Mouse (Mus musculus) stomach, postnatal 0 days (tissue): ENCODE results near the gene Cyp46a1. TPM values are rescaled to one million over a fixed set of nuclear protein-coding genes. Genes with fewer than 3 reads are reported as not detected.
A peak's percentile ranks its signal among the peaks of the same experiment; 100 is the strongest.

Experiments used
- ATAC-seq: fragments of 200-750 bp; cut with Nextera tagmentation; 2 replicates; pipeline ENCODE4 v1.8.0; 2017; ENCODE audit not compliant: low FRiP score, low TSS enrichment
- DNase-seq: peaks from one replicate; pipeline ENCODE4 v3.0.0-alpha.2; 2016; ENCODE audit warnings: low spot score
- H3K27ac ChIP-seq: fragments of 300-500 bp; sonication (generic); replicated peaks from 2 replicates; pipeline ENCODE4 v1.5.1; 2014; ENCODE audit warnings: mild to moderate bottlenecking, control low read depth
- H3K27me3 ChIP-seq: fragments of 300-500 bp; sonication (generic); 2 replicates; pipeline ENCODE4 v1.6.1; 2014; ENCODE audit warnings: low read length; ENCODE audit not compliant: control insufficient read depth, insufficient read depth
- H3K36me3 ChIP-seq: fragments of 300-500 bp; sonication (generic); 2 replicates; pipeline ENCODE4 v1.6.1; 2014; ENCODE audit warnings: low read length, mixed read lengths; ENCODE audit not compliant: control insufficient read depth, insufficient read depth
- H3K4me1 ChIP-seq: fragments of 300-500 bp; sonication (generic); replicated peaks from 2 replicates; pipeline ENCODE4 v1.6.1; 2014; ENCODE audit warnings: antibody characterized with exemption; ENCODE audit not compliant: control insufficient read depth, insufficient read depth
- H3K4me2 ChIP-seq: fragments of 300-500 bp; sonication (generic); replicated peaks from 2 replicates; pipeline ENCODE4 v1.6.1; 2014; ENCODE audit warnings: low read depth, mild to moderate bottlenecking, control low read depth, moderate library complexity
- H3K4me3 ChIP-seq: fragments of 300-500 bp; sonication (generic); 2 replicates; pipeline ENCODE4 v1.5.1; 2014; ENCODE audit warnings: low read depth, low read length, control low read depth
- H3K9ac ChIP-seq: fragments of 300-500 bp; sonication (generic); 2 replicates; pipeline ENCODE4 v1.6.1; 2014; ENCODE audit warnings: mild to moderate bottlenecking, low read length, control low read depth, mixed read lengths
- H3K9me3 ChIP-seq: fragments of 300-500 bp; sonication (generic); 2 replicates; pipeline ENCODE4 v1.6.1; 2016; ENCODE audit warnings: low read length; ENCODE audit not compliant: control insufficient read depth
- CTCF ChIP-seq: IDR thresholded peaks from 2 replicates; pipeline ENCODE4 v1.5.1; 2016; ENCODE audit warnings: antibody characterized with exemption, low read depth, mild to moderate bottlenecking, moderate library complexity
- EP300 ChIP-seq: optimal IDR thresholded peaks from 2 replicates; pipeline ENCODE3; 2016; ENCODE audit warnings: antibody characterized with exemption
- WGBS: fragments of 180-500 bp; shearing (Covaris S2); extraction: QIAGEN DNeasy Blood & Tissue Kit; methylation state at CpG from one replicate; pipeline ENCODE4 v1.1.7; 2014; 5-methylcytosine and 5-hydroxymethylcytosine counted together
- polyA plus RNA-seq: library from polyadenylated mRNA; unstranded; fragments of >200 nt; fragmentation: Nextera tagmentation; extraction: Ambion mirVana; gene quantifications from 2 replicates; pipeline ENCODE4 v1.2.1, GENCODE M21; 2015

Cyp46a1 gene
- polyA plus RNA-seq, 1 experiment from 2014 or later: 1.3 TPM

DNA sequence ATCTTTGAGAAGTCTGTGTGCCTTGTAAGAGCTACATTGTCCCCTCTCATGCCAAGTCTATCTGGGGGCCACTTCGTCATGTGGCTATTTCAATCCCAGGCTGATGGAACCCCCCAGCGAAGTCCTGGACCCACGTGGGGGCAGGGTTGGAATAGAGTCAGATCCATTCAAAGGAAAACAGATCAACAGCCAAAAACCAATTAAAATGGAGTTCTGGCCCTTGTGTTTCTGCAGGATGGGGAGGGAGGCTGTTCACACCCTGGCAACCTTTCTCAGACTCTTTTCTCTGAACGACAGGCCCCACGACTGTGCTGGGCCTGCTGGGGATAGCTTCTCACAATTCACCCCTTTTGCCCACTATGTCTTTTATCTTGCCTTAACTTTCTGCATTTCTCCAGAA, 7.8 kb upstream of the Cyp46a1 start:
- Histone ChIP-seq H3K4me2 (no peak overlapping the region), H3K4me3 (no peak overlapping the region), H3K9me3 (no peaks in the 10 kb centered on the region), H3K36me3 (no peaks in the 10 kb centered on the region), H3K27ac (no peak overlapping the region), H3K9ac (no peak overlapping the region), H3K27me3 (no peaks in the 10 kb centered on the region), H3K4me1 (0 out of 2 replicates have a peak, but pooled peaks cover 4% of the 10 kb centered on the region)
- DNase-seq (no peak), ATAC-seq (no peak)
- TF ChIP-seq EP300: no peak
- TF ChIP-seq CTCF: no peak
- 57% methylated on average over 5 of the region's 5 CpGs for WGBS

DNA sequence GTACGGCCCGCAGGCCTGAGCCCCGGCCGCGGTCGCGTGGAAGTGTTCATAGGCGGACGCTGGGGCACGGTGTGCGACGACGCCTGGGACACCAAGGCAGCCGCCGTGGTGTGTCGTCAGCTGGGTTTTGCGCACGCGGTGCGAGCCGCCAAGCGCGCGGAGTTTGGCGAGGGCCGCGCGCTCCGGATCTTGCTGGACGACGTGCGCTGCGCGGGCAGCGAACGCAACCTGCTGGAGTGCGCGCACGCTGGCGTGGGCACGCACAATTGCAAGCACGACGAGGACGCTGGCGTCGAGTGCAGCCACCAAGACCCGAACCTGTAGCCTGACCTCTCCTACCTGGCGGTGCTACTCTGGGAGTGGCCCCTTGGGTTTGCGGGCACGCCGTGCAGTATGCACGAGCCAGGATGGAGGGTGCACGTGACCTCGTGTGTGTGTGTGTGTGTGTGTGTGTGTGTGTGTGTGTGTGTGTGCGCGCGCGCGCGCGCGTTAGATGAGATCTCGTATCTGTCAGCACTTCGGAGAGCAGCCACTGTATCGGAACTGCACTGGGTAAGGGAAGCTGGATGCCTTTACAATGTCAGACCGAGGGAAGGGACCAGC, 6.2 kb upstream of the Cyp46a1 start:
- 1% methylated on average over 57 of the region's 66 CpGs for WGBS
- peak overlapping the region; percentile 31 for H3K4me3 ChIP-seq
- no peaks in the 10 kb centered on the region for H3K36me3 ChIP-seq
- ATAC-seq: peak; percentile 63
- TF ChIP-seq EP300 (no peak), CTCF (no peak)
- H3K4me2 ChIP-seq: peak overlapping the region; percentile 61
- H3K27ac ChIP-seq: no peak overlapping the region
- H3K9me3 ChIP-seq: no peaks in the 10 kb centered on the region
- DNase-seq: peak; percentile 56
- 0 out of 2 replicates have a peak, but pooled peaks cover 4% of the 10 kb centered on the region for H3K4me1 ChIP-seq
- H3K9ac ChIP-seq: peak overlapping the region; percentile 31
- no peaks in the 10 kb centered on the region for H3K27me3 ChIP-seq

DNA sequence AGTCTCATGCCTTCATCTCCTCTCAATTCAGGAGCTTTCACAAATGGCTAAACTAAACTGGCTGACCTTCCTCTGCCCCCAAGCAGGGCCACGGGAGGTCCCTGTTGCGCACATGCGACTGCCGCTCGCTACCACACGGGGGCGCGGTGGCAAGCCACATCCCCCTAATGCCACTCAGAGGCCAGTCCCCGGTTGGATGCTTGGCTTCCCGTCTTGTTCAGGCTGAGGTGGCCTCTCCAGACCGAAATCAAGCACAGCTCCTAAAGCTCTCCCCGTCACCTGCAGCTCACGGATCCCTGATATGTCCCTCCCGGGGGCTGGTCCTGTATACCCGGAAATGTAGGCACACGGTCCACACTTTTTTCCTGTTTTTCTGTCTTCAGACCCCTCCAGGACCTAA, 1.1 kb upstream of the Cyp46a1 start:
- Histone ChIP-seq H3K27ac (peak overlapping the region; percentile 70), H3K9ac (peak overlapping the region; percentile 43; the same call in 1 of the 2 replicates)

GRCm38 (mm10) chr12:108333481-108333882, 699 bp upstream of the Cyp46a1 start:
- Histone ChIP-seq H3K27ac (peak overlapping the region; percentile 70), H3K9ac (peak overlapping the region; percentile 43; the same call in 1 of the 2 replicates), H3K4me1 (no peaks in the 10 kb centered on the region), H3K27me3 (no peaks in the 10 kb centered on the region), H3K9me3 (no peaks in the 10 kb centered on the region), H3K4me3 (peak overlapping the region; percentile 41), H3K36me3 (no peaks in the 10 kb centered on the region), H3K4me2 (peak overlapping the region; percentile 98)
- 0% methylated on average over 22 of the region's 22 CpGs for WGBS
- ATAC-seq (peak; percentile 21), DNase-seq (no peak)
- TF ChIP-seq EP300 (no peak), CTCF (no peak)

More for the DNA sequence above, 1.1 kb upstream of the Cyp46a1 start:
- H3K4me3 ChIP-seq: peak overlapping the region; percentile 41
- peak; percentile 89 for DNase-seq
- no peaks in the 10 kb centered on the region for H3K4me1 ChIP-seq
- ATAC-seq: peak; percentile 56
- WGBS: 2% methylated on average over 16 of the region's 16 CpGs
- H3K4me2 ChIP-seq: peak overlapping the region; percentile 98
- no peaks in the 10 kb centered on the region for H3K36me3 ChIP-seq
- no peaks in the 10 kb centered on the region for H3K27me3 ChIP-seq
- peak; percentile 99 for TF ChIP-seq CTCF
- TF ChIP-seq EP300: no peak
- no peaks in the 10 kb centered on the region for H3K9me3 ChIP-seq

DNA sequence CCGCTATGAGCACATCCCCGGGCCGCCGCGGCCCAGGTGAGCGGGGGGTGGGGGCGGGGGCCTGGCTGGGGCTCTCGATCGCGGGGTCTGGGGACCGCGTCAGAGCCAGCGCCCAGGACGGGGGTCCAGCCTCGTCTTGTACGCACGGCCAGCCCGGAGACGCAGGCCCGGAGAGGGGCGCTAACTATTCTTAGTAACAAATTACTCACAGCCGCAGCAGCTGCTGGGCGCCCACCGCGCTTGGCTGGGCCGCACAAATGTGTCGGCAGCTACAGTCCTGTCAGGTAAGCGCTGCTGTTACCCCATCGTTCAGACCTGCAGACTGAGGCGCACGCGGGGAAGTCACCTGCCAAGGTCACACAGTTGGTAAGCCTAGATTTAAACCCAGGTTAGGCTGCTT, 348 bp downstream of the Cyp46a1 start:
- Histone ChIP-seq H3K36me3 (no peaks in the 10 kb centered on the region), H3K4me2 (peak overlapping the region; percentile 98), H3K9me3 (no peaks in the 10 kb centered on the region), H3K27ac (no peak overlapping the region), H3K9ac (peak overlapping the region; percentile 54), H3K27me3 (no peaks in the 10 kb centered on the region), H3K4me3 (peak overlapping the region; percentile 60), H3K4me1 (no peaks in the 10 kb centered on the region)
- no peak for ATAC-seq
- 2% methylated on average over 32 of the region's 32 CpGs for WGBS
- DNase-seq: no peak
- TF ChIP-seq EP300 (no peak), CTCF (no peak)

DNA sequence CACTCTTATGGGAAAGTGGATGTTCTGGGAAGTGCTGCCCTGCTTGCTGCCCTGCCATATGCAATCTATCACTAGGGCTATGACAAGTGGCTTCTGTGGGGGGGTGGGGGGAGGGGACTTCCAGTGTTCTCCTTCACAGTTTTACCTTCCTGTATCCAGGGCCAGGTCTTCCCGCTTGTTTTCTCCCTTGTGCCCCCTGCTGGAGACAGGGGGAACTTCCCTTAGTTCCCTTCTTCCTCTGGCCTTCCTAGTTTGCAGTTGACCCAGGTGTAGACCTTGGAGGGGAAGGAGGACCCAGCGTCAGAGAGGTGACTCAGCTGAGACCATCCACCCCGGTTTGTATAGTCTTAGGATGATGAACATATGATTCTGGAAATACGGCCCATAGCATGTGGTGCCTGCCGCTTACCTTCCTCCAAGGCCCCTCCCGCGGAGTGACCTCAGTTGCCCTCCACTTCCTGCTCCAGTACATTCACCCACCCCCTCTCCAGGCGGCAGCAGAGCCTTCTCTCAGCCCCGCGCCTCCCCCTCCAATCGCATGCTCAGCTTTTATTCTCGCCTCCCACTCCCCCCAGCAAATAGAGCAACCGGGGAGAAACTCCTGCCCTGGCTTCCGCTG, 4.5 kb downstream of the Cyp46a1 start:
- Histone ChIP-seq H3K4me1 (no peaks in the 10 kb centered on the region), H3K27ac (no peak overlapping the region), H3K9ac (no peak overlapping the region), H3K4me3 (no peak overlapping the region), H3K9me3 (no peaks in the 10 kb centered on the region), H3K36me3 (no peaks in the 10 kb centered on the region), H3K27me3 (no peaks in the 10 kb centered on the region), H3K4me2 (no peak overlapping the region)
- 26% methylated on average over 14 of the region's 14 CpGs for WGBS
- DNase-seq (peak; percentile 73), ATAC-seq (no peak)
- TF ChIP-seq CTCF (peak; percentile 88), EP300 (no peak)
